Mouse (Mus musculus) fat pad, adult 2 months (tissue): Measurements from ENCODE around the gene Adgrg2.
A peak's percentile ranks its signal among the peaks of the same experiment; 100 is the strongest.

ENCODE experiments used
- DNase-seq: peaks from one replicate; pipeline ENCODE4 v3.0.0-alpha.2; 2011; ENCODE audit warnings: low read depth, low spot score; ENCODE audit errors: extremely low read depth

Adgrg2 gene

GRCm38 (mm10) chrX:160390464-160390956 lies at the start of gene Adgrg2:
Gene Adgrg2 (plus strand): TSS chrX:160390690.
- DNase-seq, result no peak

DNA sequence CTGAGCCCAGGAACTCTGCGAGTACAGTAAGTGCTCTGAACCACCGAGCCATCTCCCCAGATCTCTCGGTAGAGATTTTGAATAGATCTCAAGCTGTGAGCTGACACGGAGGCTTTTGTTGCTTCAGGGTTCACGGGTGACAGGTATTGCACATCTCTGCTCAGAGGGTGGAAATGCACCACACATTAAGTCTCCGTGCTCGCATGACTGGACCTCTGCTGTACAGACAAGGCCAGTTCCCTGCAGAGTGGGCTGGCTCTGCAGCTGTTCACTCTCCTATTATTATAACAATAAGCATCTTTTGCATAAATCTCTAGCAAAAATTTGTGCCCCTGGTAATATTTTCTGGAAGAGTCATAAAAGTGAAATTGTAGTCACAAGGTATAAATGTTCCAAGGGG lies 39.5 kb upstream of the Adgrg2 start:
- DNase-seq, result no peak

- DNase-seq, result no peak
Measured at GRCm38 (mm10) chrX:160351967-160352677, 38.4 kb upstream of the Adgrg2 start.

DNA sequence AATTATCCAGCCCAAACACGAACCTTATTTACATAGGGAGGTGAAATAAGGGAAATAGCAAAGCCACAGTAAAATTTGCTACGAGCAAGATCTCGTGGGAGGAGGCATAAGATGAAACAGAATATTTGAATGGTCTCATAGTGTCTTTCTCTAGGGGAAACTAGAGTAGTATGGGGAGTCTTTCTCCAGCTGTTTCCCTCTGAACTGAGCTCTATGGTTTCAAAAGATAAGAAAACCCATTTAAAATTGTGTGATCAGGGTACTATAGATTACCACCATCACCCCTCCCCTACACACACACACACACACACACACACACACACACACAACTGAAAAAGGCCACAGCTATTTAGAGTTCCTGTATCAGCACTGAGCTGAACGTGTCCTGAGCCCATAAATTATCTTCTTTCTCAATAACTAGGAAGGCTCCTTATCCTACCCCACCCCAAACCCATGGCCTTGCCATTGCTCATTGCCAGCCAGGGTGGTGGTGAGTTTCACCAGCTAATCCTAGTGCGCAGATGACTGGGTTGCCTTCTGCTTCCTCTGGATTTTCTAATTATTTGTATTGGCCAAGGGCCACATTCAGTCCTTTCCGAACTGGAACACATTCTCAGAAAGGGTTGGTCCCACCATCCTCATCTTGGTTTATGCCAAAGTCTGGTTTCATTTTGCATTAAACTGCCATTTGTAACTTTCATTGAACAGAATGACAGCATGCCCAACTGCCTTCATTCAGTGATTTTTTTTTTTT lies 5.6 kb upstream of the Adgrg2 start:
- DNase-seq, result peak; percentile 8

GRCm38 (mm10) chrX:160385502-160385772 lies 5.1 kb upstream of the Adgrg2 start:
- DNase-seq, result peak; percentile 1

GRCm38 (mm10) chrX:160412930-160413453 lies 22.5 kb downstream of the Adgrg2 start:
- no peak for DNase-seq

- no peak for DNase-seq
Measured at GRCm38 (mm10) chrX:160413881-160414395, 23.4 kb downstream of the Adgrg2 start.

- no peak for DNase-seq
Measured at GRCm38 (mm10) chrX:160418397-160418796, 27.9 kb downstream of the Adgrg2 start.

DNA sequence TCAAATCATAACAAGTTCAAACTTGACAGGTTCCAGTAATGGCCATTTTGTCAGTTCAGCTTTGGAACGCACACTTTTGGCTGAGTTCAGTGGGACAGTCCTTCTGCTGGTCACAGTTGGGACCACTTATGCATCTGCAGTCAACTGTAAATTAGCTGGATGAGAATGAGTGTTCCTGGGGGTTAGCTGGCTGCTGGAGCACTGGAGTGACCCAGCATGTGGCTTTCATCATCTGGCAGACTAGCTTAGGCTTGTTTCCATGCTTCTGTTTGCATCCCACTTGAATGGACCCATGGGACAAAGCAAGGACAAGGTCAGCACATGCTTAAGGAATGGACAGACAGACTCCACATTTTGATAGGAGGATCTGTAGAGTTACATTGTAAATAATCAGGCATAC lies 33.2 kb downstream of the Adgrg2 start:
- DNase-seq, result no peak

- DNase-seq, result no peak
Measured at GRCm38 (mm10) chrX:160426486-160426885, 36.0 kb downstream of the Adgrg2 start.

DNA sequence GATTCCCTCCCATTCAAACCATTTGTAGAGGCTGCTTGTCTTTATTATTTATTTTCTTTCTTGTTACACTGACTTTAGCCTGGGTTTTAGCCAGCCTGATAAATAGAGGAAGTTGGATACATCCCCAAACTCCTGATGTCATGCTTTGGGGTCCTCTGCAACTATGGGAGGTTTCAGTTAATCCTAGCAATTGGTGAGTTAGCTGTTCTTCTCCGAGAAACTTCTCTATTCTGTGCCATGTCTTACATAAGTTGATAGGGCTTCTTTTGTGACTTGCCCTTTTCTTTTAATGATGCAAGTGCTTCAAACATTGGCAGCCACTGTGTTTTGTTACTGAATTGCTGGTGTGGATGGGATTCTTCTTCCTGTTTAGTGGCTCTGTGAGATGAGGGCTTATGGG lies 36.4 kb downstream of the Adgrg2 start:
- no peak for DNase-seq

- no peak for DNase-seq
Measured at GRCm38 (mm10) chrX:160432192-160432591, 41.7 kb downstream of the Adgrg2 start.

DNA sequence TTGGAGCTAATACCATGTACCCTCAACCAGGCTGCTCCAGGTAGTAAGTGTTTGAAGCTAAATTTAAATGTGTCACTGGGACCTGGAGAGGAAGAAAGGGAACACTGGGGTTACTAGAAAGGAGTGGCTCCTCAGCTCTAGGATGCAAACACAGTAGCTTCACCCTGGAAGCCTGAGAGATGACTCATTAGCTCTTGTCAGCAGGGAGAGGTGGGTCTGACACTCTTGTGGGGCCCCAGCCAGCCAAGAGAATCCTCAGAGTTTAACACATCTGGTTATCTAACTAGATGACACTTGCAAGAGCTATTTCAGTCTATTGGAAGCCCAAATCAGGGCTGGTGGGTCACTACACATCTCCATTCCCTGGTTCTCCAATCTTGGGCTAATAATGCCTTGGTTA lies 50.8 kb downstream of the Adgrg2 start:
- no peak for DNase-seq

- DNase-seq, result no peak
Measured at GRCm38 (mm10) chrX:160448351-160448750, 57.9 kb downstream of the Adgrg2 start.

GRCm38 (mm10) chrX:160449363-160449762 lies 58.9 kb downstream of the Adgrg2 start:
- no peak for DNase-seq

GRCm38 (mm10) chrX:160455686-160456085 lies 65.2 kb downstream of the Adgrg2 start:
- no peak for DNase-seq

GRCm38 (mm10) chrX:160471257-160471786 lies 80.8 kb downstream of the Adgrg2 start:
- DNase-seq, result no peak

DNA sequence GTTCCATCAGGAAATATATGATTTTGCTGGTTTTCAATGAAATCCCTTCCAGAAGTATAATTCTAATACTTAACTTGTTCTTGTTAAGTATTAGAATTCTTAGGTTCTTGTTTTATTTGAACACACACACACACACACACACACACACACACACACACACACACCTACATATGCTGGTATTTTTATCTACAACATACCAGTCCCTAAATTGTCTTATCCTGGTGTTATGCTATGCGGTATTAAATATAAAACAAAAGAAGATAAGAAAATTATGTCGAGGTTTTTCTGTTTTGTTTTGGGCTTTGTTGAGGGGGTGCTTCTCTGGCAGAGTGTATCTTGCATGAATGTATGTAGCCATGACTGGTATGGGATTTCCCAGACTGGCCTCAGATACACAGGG lies 99.3 kb downstream of the Adgrg2 start:
- DNase-seq, result no peak

- DNase-seq, result no peak
Measured at GRCm38 (mm10) chrX:160494333-160494732, 103.8 kb downstream of the Adgrg2 start.

DNA sequence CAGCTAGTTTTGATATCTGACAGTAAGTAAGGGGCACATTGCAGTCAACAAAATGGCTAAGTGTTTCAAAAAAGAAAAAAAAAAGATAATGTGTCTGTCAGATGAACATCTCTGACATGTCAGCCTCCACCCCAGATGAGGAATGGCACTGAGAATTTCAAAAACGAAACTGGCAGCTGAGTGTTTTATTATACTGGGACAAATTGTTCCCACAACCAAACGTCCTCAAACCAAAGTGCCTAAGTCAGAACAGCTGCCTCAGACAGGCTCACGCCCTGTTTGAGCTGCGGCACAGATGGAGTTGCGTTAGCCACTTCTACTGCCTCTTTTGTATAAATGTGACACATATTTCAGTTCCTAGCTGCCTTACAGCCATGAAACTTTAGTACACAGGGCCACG lies 104.4 kb downstream of the Adgrg2 start:
- DNase-seq, result no peak

DNA sequence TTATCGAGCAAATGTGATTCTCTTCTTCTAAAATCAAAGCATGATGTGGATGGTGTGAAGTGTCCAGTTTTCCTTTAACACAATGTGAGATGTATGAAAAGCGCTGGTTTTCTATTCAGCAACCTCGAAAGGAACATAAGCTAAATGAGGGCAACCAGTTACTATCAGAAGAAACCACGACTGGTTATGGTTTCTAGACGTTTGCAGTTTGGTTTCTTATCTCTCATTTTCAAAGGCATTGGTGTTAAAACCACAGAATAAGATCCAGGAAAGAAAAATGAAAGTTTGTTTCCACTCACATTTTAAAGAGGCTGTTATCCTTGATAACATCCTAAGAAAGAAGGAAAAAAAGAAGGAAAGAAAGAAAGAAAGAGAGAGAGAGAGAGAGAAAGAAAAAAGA lies 106.0 kb downstream of the Adgrg2 start:
- no peak for DNase-seq

DNA sequence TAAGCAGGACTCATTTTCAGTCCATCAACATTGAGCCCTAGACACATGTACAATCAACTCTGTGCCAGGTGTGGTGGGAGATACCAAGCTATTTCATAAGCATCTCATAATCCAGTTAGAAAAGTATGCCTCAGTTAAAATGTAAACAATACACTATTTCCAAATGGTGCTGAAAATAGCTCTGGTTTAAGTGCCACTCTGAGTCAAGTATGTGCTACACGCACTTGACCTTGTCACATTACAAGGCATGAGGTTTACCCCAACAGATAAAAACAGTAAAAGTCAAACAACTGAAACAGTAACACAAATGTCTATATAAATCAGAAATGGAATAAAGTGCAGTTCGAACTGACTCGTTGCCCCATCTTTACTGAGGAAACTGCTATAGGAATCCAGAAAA lies 110.6 kb downstream of the Adgrg2 start:
- DNase-seq, result no peak
